Comparison of ENCODE assay signal across 9 mouse cellular contexts in the genomic region with DNA sequence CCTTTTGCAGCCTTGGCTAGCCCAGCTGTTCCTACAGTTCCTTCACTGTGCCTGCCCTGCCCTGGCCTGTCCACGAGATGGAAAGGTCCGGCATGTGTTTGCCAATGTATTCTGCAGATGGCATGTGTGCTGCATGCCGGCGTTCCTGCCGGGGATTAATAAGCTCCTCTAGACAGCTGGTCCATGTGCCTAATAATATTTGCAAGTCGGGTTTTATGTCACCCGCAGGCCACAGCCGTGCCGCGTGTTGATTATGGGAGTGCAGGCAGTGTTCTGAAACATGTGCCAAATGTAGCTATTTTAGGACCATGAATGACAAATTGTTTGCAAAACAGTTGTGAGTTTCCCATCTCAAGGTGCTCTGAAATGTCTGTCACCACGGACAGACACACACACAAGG.
DNase-seq lines count a peak whose midpoint lies in the region; ATAC-seq and TF ChIP-seq lines count a peak whose summit lies in the region.
"Had no signal": no experiment of that assay in that cellular context is flagged by ENCODE, and none has a peak within 500 bp of the region (broad histone marks: within the 10 kb centered on the region; RNA-seq: fewer than 3 reads in every experiment).

No protein-coding gene starts in this region.

- no peak for ATAC-seq in midbrain, embryonic 11.5 days (ENCODE audit: low FRiP score)
- ATAC-seq in neural tube, embryonic 15.5 days (ENCODE audit: low FRiP score), result peak; percentile 22; the same call in 1 of the 2 replicates
- no peak for ATAC-seq in erythroid progenitor cell, adult 5-6 weeks (replicated peaks; ENCODE audit: low FRiP score, poor library complexity, severe bottlenecking)
- no peak for ATAC-seq in liver, embryonic 11.5 days (replicated peaks; ENCODE audit: low FRiP score)
- ATAC-seq: Patski had no signal

- peaks cover 31% of the 10 kb centered on the region for H3K36me3 ChIP-seq in midbrain, embryonic 10.5 days
- no peaks in the 10 kb centered on the region for H3K36me3 ChIP-seq in midbrain, embryonic 11.5 days (ENCODE audit: control insufficient read depth, insufficient read depth, low read length)
- H3K36me3 ChIP-seq in neural tube, embryonic 15.5 days, result peaks cover 27% of the 10 kb centered on the region; the same call in 1 of the 2 replicates
- peaks cover 27% of the 10 kb centered on the region for H3K36me3 ChIP-seq in thymus, adult 2 months (ENCODE audit: control insufficient read depth, insufficient read depth, low read length)
- 0 out of 2 replicates have a peak, but pooled peaks cover 2% of the 10 kb centered on the region for H3K36me3 ChIP-seq in liver, embryonic 11.5 days (ENCODE audit: control insufficient read depth, insufficient read depth, low read length)

- no peak overlapping the region for H3K4me2 ChIP-seq in midbrain, embryonic 11.5 days
- H3K4me2 ChIP-seq in neural tube, embryonic 15.5 days, result no peak overlapping the region
- no peak overlapping the region for H3K4me2 ChIP-seq in liver, embryonic 11.5 days

- DNase-seq in midbrain, embryonic 10.5 days (ENCODE audit: low spot score), result no peak
- DNase-seq in midbrain, embryonic 11.5 days (ENCODE audit: low spot score, missing footprints), result no peak
- peak; percentile 66 for DNase-seq in gastrocnemius, postnatal 25 days
- peak; percentile 46 for DNase-seq in kidney, postnatal 10 days
- DNase-seq in thymus, adult 2 months, result no peak
- DNase-seq in liver, embryonic 11.5 days (ENCODE audit: low spot score), result no peak

- 93% methylated on average over 11 of the region's 11 CpGs for WGBS in midbrain, embryonic 10.5 days
- WGBS in midbrain, embryonic 11.5 days, result 79% methylated on average over 11 of the region's 11 CpGs
- 36% methylated on average over 11 of the region's 11 CpGs for WGBS in neural tube, embryonic 15.5 days
- WGBS in thymus, adult 2 months, result 97% methylated on average over 11 of the region's 11 CpGs
- 90% methylated on average over 11 of the region's 11 CpGs for WGBS in liver, embryonic 11.5 days

- peaks cover 4% of the 10 kb centered on the region; the same call in 1 of the 2 replicates for H3K27me3 ChIP-seq in midbrain, embryonic 10.5 days (ENCODE audit: low read depth, poor library complexity, severe bottlenecking)
- H3K27me3 ChIP-seq in midbrain, embryonic 11.5 days (ENCODE audit: control insufficient read depth, insufficient read depth, low read length), result no peaks in the 10 kb centered on the region
- H3K27me3 ChIP-seq in neural tube, embryonic 15.5 days (replicated peaks), result no peaks in the 10 kb centered on the region
- no peaks in the 10 kb centered on the region for H3K27me3 ChIP-seq in thymus, adult 2 months (ENCODE audit: control insufficient read depth, insufficient read depth, low read length)
- H3K27me3 ChIP-seq in liver, embryonic 11.5 days (replicated peaks; ENCODE audit: control insufficient read depth, insufficient read depth, low read length), result no peaks in the 10 kb centered on the region
- H3K27me3 ChIP-seq: Patski had no signal

- no peak for TF ChIP-seq CTCF in thymus, adult 2 months (IDR thresholded peaks at IDR 0.05; ENCODE audit: borderline replicate concordance, control insufficient read depth, extremely low read depth, insufficient read depth, low read length, poor library complexity)

- peaks cover 76% of the 10 kb centered on the region for H3K4me1 ChIP-seq in midbrain, embryonic 10.5 days
- H3K4me1 ChIP-seq in midbrain, embryonic 11.5 days (ENCODE audit: control insufficient read depth, insufficient read depth, low read length), result peaks cover 38% of the 10 kb centered on the region
- H3K4me1 ChIP-seq in neural tube, embryonic 15.5 days, result peaks cover 74% of the 10 kb centered on the region
- H3K4me1 ChIP-seq in thymus, adult 2 months (replicated peaks; ENCODE audit: control insufficient read depth, insufficient read depth, low read length), result peaks cover 9% of the 10 kb centered on the region
- 0 out of 2 replicates have a peak, but pooled peaks cover 4% of the 10 kb centered on the region for H3K4me1 ChIP-seq in liver, embryonic 11.5 days (replicated peaks; ENCODE audit: control insufficient read depth, insufficient read depth, low read length)

- H3K4me3 ChIP-seq in midbrain, embryonic 10.5 days, result no peak overlapping the region
- no peak overlapping the region for H3K4me3 ChIP-seq in midbrain, embryonic 11.5 days (ENCODE audit: low read depth, low read length)
- H3K4me3 ChIP-seq in neural tube, embryonic 15.5 days (replicated peaks), result no peak overlapping the region
- no peak overlapping the region for H3K4me3 ChIP-seq in thymus, adult 2 months (ENCODE audit: control insufficient read depth, insufficient read depth, low read length)
- H3K4me3 ChIP-seq in liver, embryonic 11.5 days (ENCODE audit: low read depth, low read length), result no peak overlapping the region

- no peak overlapping the region for H3K9ac ChIP-seq in midbrain, embryonic 11.5 days (ENCODE audit: low read length)
- H3K9ac ChIP-seq in neural tube, embryonic 15.5 days (replicated peaks), result no peak overlapping the region
- no peak overlapping the region for H3K9ac ChIP-seq in liver, embryonic 11.5 days (ENCODE audit: low read depth, low read length)

- H3K27ac ChIP-seq in midbrain, embryonic 10.5 days (replicated peaks), result peak overlapping the region; percentile 58; the same call in 1 of the 2 replicates
- H3K27ac ChIP-seq in midbrain, embryonic 11.5 days (ENCODE audit: low read depth, low read length), result no peak overlapping the region
- H3K27ac ChIP-seq in neural tube, embryonic 15.5 days (replicated peaks), result peak overlapping the region; percentile 83
- H3K27ac ChIP-seq in thymus, adult 2 months (ENCODE audit: control insufficient read depth, insufficient read depth, low read length), result no peak overlapping the region
- no peak overlapping the region for H3K27ac ChIP-seq in liver, embryonic 11.5 days (ENCODE audit: low read depth, low read length)

- TF ChIP-seq POLR2A in thymus, adult 2 months (IDR thresholded peaks at IDR 0.05; ENCODE audit: control insufficient read depth, extremely low read depth, insufficient read depth, low read length, poor library complexity), result no peak

- H3K9me3 ChIP-seq in midbrain, embryonic 10.5 days (replicated peaks), result no peaks in the 10 kb centered on the region
- no peaks in the 10 kb centered on the region for H3K9me3 ChIP-seq in midbrain, embryonic 11.5 days (ENCODE audit: control insufficient read depth, low read length)
- H3K9me3 ChIP-seq in neural tube, embryonic 15.5 days (replicated peaks), result no peaks in the 10 kb centered on the region
- no peaks in the 10 kb centered on the region for H3K9me3 ChIP-seq in liver, embryonic 11.5 days (ENCODE audit: control insufficient read depth, low read length)

Comparison
In these comparisons a context has a peak if more than half of its experiments do, and no peak if none do; other contexts are left out.
1. H3K27ac ChIP-seq: peak in midbrain, embryonic 10.5 days (single experiment) and neural tube, embryonic 15.5 days (single experiment); none in midbrain, embryonic 11.5 days (single experiment), thymus, adult 2 months (single experiment) and liver, embryonic 11.5 days (single experiment).
2. DNase-seq: peak in gastrocnemius, postnatal 25 days (single experiment) and kidney, postnatal 10 days (single experiment); none in midbrain, embryonic 10.5 days (single experiment), midbrain, embryonic 11.5 days (single experiment), thymus, adult 2 months (single experiment) and liver, embryonic 11.5 days (single experiment).